Mouse (Mus musculus) erythroid progenitor cell, adult 5-6 weeks (primary cell): ENCODE results near the gene Lipm. TPM values are rescaled to one million over a fixed set of nuclear protein-coding genes. Genes with fewer than 3 reads are reported as not detected.

Source experiments
- ATAC-seq: replicated peaks from 2 replicates; pipeline ENCODE4 v1.8.0; 2016; ENCODE audit warnings: moderate number of reproducible peaks, mild to moderate bottlenecking, moderate TSS enrichment, inconsistent platforms; ENCODE audit not compliant: poor library complexity, low FRiP score, severe bottlenecking
- total RNA-seq, 2 experiments: library from RNA; stranded (forward) in 1 of 2; stranded (reverse) in 1 of 2; fragments of 150-400 nt in 1 of 2; fragments of 186-747, 209-891 nt in 1 of 2; gene quantifications; 2 replicates each; pipeline versions ENCODE4 v1.2.3 to v1.2.4; 2015 to 2017; ENCODE audit warnings: low replicate concordance in 2 of 2

Gene Lipm
- total RNA-seq, 2 experiments from 2014 or later: not detected

GRCm38 (mm10) chr19:34153263-34154144, 52.8 kb downstream of the Lipm start:
- no peak for ATAC-seq

GRCm38 (mm10) chr19:34162693-34163092, 62.0 kb downstream of the Lipm start:
- ATAC-seq: no peak

- no peak for ATAC-seq
These were observed 65.2 kb downstream of the Lipm start, which contains the start of gene Ankrd22 for GRCm38 (mm10) chr19:34165891-34166290. Ankrd22 (minus strand) TSS chr19:34166053.

- ATAC-seq: no peak
These were observed 65.7 kb downstream of the Lipm start for GRCm38 (mm10) chr19:34166386-34166785.

- no peak for ATAC-seq
These were observed 67.3 kb downstream of the Lipm start for GRCm38 (mm10) chr19:34167896-34168661.

GRCm38 (mm10) chr19:34169121-34169520, 68.4 kb downstream of the Lipm start:
- ATAC-seq: no peak

GRCm38 (mm10) chr19:34171167-34171566, 70.4 kb downstream of the Lipm start:
- ATAC-seq: no peak

Other genes starting within 250 kb of the Lipm start
- not detected in 2 replicates for gene Lipf, start 139.7 kb upstream of the Lipm start, total RNA-seq (2015; ENCODE audit: low replicate concordance)
- gene Lipf, start 139.7 kb upstream of the Lipm start, total RNA-seq (2017; ENCODE audit: low replicate concordance): not detected in 2 replicates
- gene Lipk, start 92.6 kb upstream of the Lipm start, total RNA-seq (2015; ENCODE audit: low replicate concordance): not detected in 2 replicates
- gene Lipk, start 92.6 kb upstream of the Lipm start, total RNA-seq (2017; ENCODE audit: low replicate concordance): not detected in 2 replicates
- not detected in 2 replicates for gene Lipn, start 33.6 kb upstream of the Lipm start, total RNA-seq (2015; ENCODE audit: low replicate concordance)
- not detected in 2 replicates for gene Lipn, start 33.6 kb upstream of the Lipm start, total RNA-seq (2017; ENCODE audit: low replicate concordance)
- gene Ankrd22, start 65.1 kb downstream of the Lipm start, total RNA-seq (2015; ENCODE audit: low replicate concordance): 4.6 and 10.5 TPM in 2 replicates
- 1.3 TPM in 1 of 2 replicates, not detected in the other for gene Ankrd22, start 65.1 kb downstream of the Lipm start, total RNA-seq (2017; ENCODE audit: low replicate concordance)
- gene Stambpl1, start 91.3 kb downstream of the Lipm start, total RNA-seq (2015; ENCODE audit: low replicate concordance): 9.2 and 21.3 TPM in 2 replicates
- 2.7 and 7.8 TPM in 2 replicates for gene Stambpl1, start 91.3 kb downstream of the Lipm start, total RNA-seq (2017; ENCODE audit: low replicate concordance)
- gene Acta2, start 154.7 kb downstream of the Lipm start, total RNA-seq (2015; ENCODE audit: low replicate concordance): 1.4 TPM in 1 of 2 replicates, not detected in the other
- 0.77 TPM in 1 of 2 replicates, not detected in the other for gene Acta2, start 154.7 kb downstream of the Lipm start, total RNA-seq (2017; ENCODE audit: low replicate concordance)
- gene Fas, start 189.7 kb downstream of the Lipm start, total RNA-seq (2015; ENCODE audit: low replicate concordance): not detected in 2 replicates
- gene Fas, start 189.7 kb downstream of the Lipm start, total RNA-seq (2017; ENCODE audit: low replicate concordance): 2.6 and 8.5 TPM in 2 replicates